In the genomic region with DNA sequence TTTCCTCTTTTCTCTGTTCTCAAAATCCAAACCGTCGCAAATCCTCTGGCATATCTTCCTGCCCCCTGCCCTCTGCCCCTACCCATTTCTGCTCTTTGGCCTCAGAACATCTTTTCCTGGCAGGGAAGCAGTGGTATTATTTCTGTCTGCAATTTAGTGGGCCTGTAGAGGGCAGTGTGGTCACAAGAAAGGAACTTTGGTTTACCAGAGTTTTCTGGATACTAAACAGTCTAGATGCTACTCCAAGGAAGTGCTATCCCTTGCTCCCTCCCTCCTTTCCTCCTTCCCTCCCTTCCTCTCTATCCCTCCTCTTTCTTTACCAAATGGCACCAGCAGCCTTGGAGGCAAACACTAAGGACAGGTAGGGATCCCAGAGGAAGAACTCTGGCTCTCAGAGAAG, we compare ENCODE assay signal across 9 mouse cellular contexts.
DNase-seq lines count a peak whose midpoint lies in the region; ATAC-seq and TF ChIP-seq lines count a peak whose summit lies in the region.
"Had no signal": no experiment of that assay in that cellular context is flagged by ENCODE, and none has a peak within 500 bp of the region (broad histone marks: within the 10 kb centered on the region; RNA-seq: fewer than 3 reads in every experiment).

No protein-coding gene starts in this region.

- no peaks in the 10 kb centered on the region for H3K36me3 ChIP-seq in heart, postnatal 0 days (replicated peaks; ENCODE audit: control insufficient read depth, insufficient read depth, low read length)
- no peaks in the 10 kb centered on the region for H3K36me3 ChIP-seq in heart, embryonic 12.5 days
- H3K36me3 ChIP-seq in embryonic facial prominence, embryonic 11.5 days (replicated peaks; ENCODE audit: control insufficient read depth, insufficient read depth, low read depth, low read length): no peaks in the 10 kb centered on the region
- H3K36me3 ChIP-seq in midbrain, embryonic 13.5 days: no peaks in the 10 kb centered on the region
- H3K36me3 ChIP-seq: limb, embryonic 12.5 days had no signal

- TF ChIP-seq EP300 in heart, postnatal 0 days (IDR thresholded peaks at IDR 0.05; ENCODE audit: low read depth): no peak

- H3K4me1 ChIP-seq in heart, postnatal 0 days (ENCODE audit: control insufficient read depth, insufficient read depth): no peaks in the 10 kb centered on the region
- no peaks in the 10 kb centered on the region for H3K4me1 ChIP-seq in heart, embryonic 12.5 days (replicated peaks)
- H3K4me1 ChIP-seq in embryonic facial prominence, embryonic 11.5 days (ENCODE audit: control insufficient read depth, insufficient read depth, low read length): no peaks in the 10 kb centered on the region
- no peaks in the 10 kb centered on the region for H3K4me1 ChIP-seq in midbrain, embryonic 13.5 days (replicated peaks)
- H3K4me1 ChIP-seq: limb, embryonic 12.5 days had no signal

- TF ChIP-seq CTCF in heart, postnatal 0 days (IDR thresholded peaks at IDR 0.05; ENCODE audit: low read depth): peak; percentile 60

- WGBS in heart, postnatal 0 days: 15% methylated on average over 2 of the region's 2 CpGs
- WGBS in heart, embryonic 12.5 days: 3% methylated on average over 2 of the region's 2 CpGs
- 13% methylated on average over 2 of the region's 2 CpGs for WGBS in embryonic facial prominence, embryonic 11.5 days
- 12% methylated on average over 2 of the region's 2 CpGs for WGBS in midbrain, embryonic 13.5 days

- ATAC-seq in heart, postnatal 0 days (ENCODE audit: insufficient read depth, low read depth): no peak
- no peak for ATAC-seq in heart, embryonic 12.5 days (ENCODE audit: insufficient number of reproducible peaks, low FRiP score)
- ATAC-seq in embryonic facial prominence, embryonic 11.5 days (replicated peaks; ENCODE audit: insufficient number of reproducible peaks, low FRiP score, low TSS enrichment, low read depth): no peak
- peak; percentile 36 to 42; a peak in 2 of 4 replicates for ATAC-seq in hematopoietic stem cell, adult 5-6 weeks (replicated peaks in 1 of 2; ENCODE audit: insufficient read depth in 1 of 2, low FRiP score in 2 of 2, low TSS enrichment in 1 of 2, low read depth in 1 of 2, poor library complexity in 2 of 2, severe bottlenecking in 2 of 2)
- peak; percentile 63 for ATAC-seq in midbrain, embryonic 13.5 days

- no peak overlapping the region for H3K9ac ChIP-seq in heart, postnatal 0 days (replicated peaks; ENCODE audit: low read depth, low read length)
- no peak overlapping the region for H3K9ac ChIP-seq in heart, embryonic 12.5 days
- H3K9ac ChIP-seq in embryonic facial prominence, embryonic 11.5 days (replicated peaks; ENCODE audit: low read length): no peak overlapping the region
- H3K9ac ChIP-seq in midbrain, embryonic 13.5 days (replicated peaks): no peak overlapping the region
- H3K9ac ChIP-seq: limb, embryonic 12.5 days had no signal

- H3K4me2 ChIP-seq in heart, postnatal 0 days (ENCODE audit: low read depth, low read length): no peak overlapping the region
- H3K4me2 ChIP-seq in heart, embryonic 12.5 days: no peak overlapping the region
- H3K4me2 ChIP-seq in embryonic facial prominence, embryonic 11.5 days (ENCODE audit: low read depth, low read length): no peak overlapping the region
- no peak overlapping the region for H3K4me2 ChIP-seq in midbrain, embryonic 13.5 days (replicated peaks)
- H3K4me2 ChIP-seq: limb, embryonic 12.5 days had no signal

- no peak overlapping the region for H3K27ac ChIP-seq in heart, postnatal 0 days (ENCODE audit: low read depth)
- no peak overlapping the region for H3K27ac ChIP-seq in heart, embryonic 12.5 days (ENCODE audit: poor library complexity, severe bottlenecking)
- no peak overlapping the region for H3K27ac ChIP-seq in embryonic facial prominence, embryonic 11.5 days (replicated peaks; ENCODE audit: low read depth, low read length)
- H3K27ac ChIP-seq in midbrain, embryonic 13.5 days: no peak overlapping the region
- H3K27ac ChIP-seq: limb, embryonic 12.5 days had no signal

- DNase-seq in heart, postnatal 0 days (ENCODE audit: low spot score): peak; percentile 12
- peak; percentile 67 for DNase-seq in adrenal gland, postnatal 10 days
- peak; percentile 72 for DNase-seq in embryonic facial prominence, embryonic 11.5 days (ENCODE audit: low spot score)
- peak; percentile 55 for DNase-seq in layer of hippocampus, adult 9-11 months
- peak; percentile 35 for DNase-seq in thymus, postnatal 25 days

- no peaks in the 10 kb centered on the region for H3K27me3 ChIP-seq in heart, postnatal 0 days (ENCODE audit: control insufficient read depth, insufficient read depth, low read length)
- no peaks in the 10 kb centered on the region for H3K27me3 ChIP-seq in heart, embryonic 12.5 days (replicated peaks)
- no peaks in the 10 kb centered on the region for H3K27me3 ChIP-seq in embryonic facial prominence, embryonic 11.5 days (ENCODE audit: control insufficient read depth, insufficient read depth, low read length)
- no peaks in the 10 kb centered on the region for H3K27me3 ChIP-seq in midbrain, embryonic 13.5 days

- H3K4me3 ChIP-seq in heart, postnatal 0 days (ENCODE audit: low read depth, low read length): no peak overlapping the region
- H3K4me3 ChIP-seq in heart, embryonic 12.5 days: no peak overlapping the region
- H3K4me3 ChIP-seq in embryonic facial prominence, embryonic 11.5 days (ENCODE audit: low read depth, low read length): no peak overlapping the region
- no peak overlapping the region for H3K4me3 ChIP-seq in midbrain, embryonic 13.5 days (replicated peaks)
- H3K4me3 ChIP-seq: limb, embryonic 12.5 days had no signal

- H3K9me3 ChIP-seq in heart, postnatal 0 days (replicated peaks; ENCODE audit: control insufficient read depth, low read length): no peaks in the 10 kb centered on the region
- H3K9me3 ChIP-seq in heart, embryonic 12.5 days (replicated peaks): no peaks in the 10 kb centered on the region
- H3K9me3 ChIP-seq in embryonic facial prominence, embryonic 11.5 days (replicated peaks; ENCODE audit: control insufficient read depth, low read length): no peaks in the 10 kb centered on the region
- H3K9me3 ChIP-seq in midbrain, embryonic 13.5 days: no peaks in the 10 kb centered on the region
- H3K9me3 ChIP-seq: limb, embryonic 12.5 days had no signal

Comparison
In these comparisons a context has a peak if more than half of its experiments do, and no peak if none do; other contexts are left out.
1. ATAC-seq: peak in hematopoietic stem cell, adult 5-6 weeks (2 of 2) and midbrain, embryonic 13.5 days (single experiment); none in heart, postnatal 0 days (single experiment), heart, embryonic 12.5 days (single experiment) and embryonic facial prominence, embryonic 11.5 days (single experiment).
2. DNase-seq: peak in every context shown above with its lines; median percentile 72 in embryonic facial prominence, embryonic 11.5 days; 67 in adrenal gland, postnatal 10 days; 55 in layer of hippocampus, adult 9-11 months; 35 in thymus, postnatal 25 days; 12 in heart, postnatal 0 days.